Mouse (Mus musculus) small intestine, adult 2 months (tissue): ENCODE results near the gene Nrg4.

Experiments used
- CTCF ChIP-seq: fragments of 200-500 bp; IDR thresholded peaks from 2 replicates; pipeline ENCODE4 v1.5.1; 2012; ENCODE audit warnings: low read depth, mild to moderate bottlenecking, control low read depth, inconsistent platforms, low read length, moderate library complexity, mixed read lengths; ENCODE audit not compliant: insufficient replicate concordance, insufficient read length; ENCODE audit errors: extremely low read depth
- POLR2A ChIP-seq: fragments of 200-500 bp; IDR thresholded peaks from 2 replicates; pipeline ENCODE4 v1.6.1; 2012; ENCODE audit warnings: low read depth, mild to moderate bottlenecking, control low read depth, inconsistent platforms, low read length, moderate library complexity

DNA sequence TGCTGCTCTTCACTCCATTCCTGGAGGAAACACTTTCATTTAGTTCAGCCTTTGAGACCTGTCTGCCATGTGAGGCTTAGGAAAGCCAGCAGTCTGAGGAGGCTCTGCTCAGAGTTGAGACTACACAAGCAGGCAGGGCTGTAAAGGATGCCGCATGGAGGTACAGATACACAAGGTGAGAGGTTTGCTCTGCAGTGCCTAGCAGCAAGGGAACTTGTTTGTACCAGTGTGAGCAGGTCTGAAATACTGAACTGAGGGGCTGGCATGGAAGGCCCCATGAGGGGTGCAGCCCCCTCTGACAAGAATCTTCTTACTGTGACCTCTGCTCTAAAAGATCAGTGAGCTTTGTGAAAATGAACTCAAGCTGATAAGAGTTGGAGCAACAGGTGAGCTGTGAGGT lies 113.2 kb downstream of the Nrg4 start:
- TF ChIP-seq CTCF (no peak), POLR2A (no peak)
